Mouse (Mus musculus) gonadal fat pad, adult 2 months (tissue): ENCODE data around the gene Serpinb13. TPM values are rescaled to one million over a fixed set of nuclear protein-coding genes. Genes with fewer than 3 reads are reported as not detected.
"Not testable (repeated sequence)": the region's sequence is repeated elsewhere in the genome, so short reads cannot be mapped to it uniquely, and the experiment has no call there.

ENCODE experiments used
- DNase-seq: peaks from one replicate; pipeline ENCODE4 v3.0.0-alpha.2; 2012; ENCODE audit warnings: low read depth
- polyA plus RNA-seq: library from polyadenylated mRNA; depleted of rRNA; stranded (reverse); fragments of >200 nt; gene quantifications from 2 replicates; pipeline ENCODE4 v1.2.3, GENCODE M21; 2012; rRNA removed

Serpinb13 gene
- polyA plus RNA-seq: not detected in 2 replicates

GRCm38 (mm10) chr1:106980684-106981083 lies at the start of gene Serpinb13:
TSS of gene Serpinb13 (plus strand) at chr1:106980984.
- no peak for DNase-seq

DNA sequence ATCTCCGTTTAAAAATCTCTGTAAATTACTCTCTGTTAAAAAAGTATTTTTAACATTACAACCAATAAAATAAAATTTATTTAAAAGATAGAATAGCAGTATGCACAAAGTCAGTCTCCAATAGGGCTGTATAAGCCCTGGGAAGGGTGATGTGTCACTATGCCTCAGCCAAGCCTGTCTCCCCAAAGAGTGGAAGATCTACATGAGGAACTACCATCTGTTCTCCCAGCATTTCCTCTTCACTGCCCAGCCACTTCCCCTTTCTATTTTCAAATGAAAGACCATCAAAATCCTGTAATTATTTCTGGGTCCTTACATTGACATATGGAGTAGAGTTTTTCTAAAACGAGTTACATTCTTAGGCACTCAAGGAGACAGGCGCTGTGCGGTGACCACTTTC lies 48.8 kb upstream of the Serpinb13 start:
- no peak for DNase-seq

DNA sequence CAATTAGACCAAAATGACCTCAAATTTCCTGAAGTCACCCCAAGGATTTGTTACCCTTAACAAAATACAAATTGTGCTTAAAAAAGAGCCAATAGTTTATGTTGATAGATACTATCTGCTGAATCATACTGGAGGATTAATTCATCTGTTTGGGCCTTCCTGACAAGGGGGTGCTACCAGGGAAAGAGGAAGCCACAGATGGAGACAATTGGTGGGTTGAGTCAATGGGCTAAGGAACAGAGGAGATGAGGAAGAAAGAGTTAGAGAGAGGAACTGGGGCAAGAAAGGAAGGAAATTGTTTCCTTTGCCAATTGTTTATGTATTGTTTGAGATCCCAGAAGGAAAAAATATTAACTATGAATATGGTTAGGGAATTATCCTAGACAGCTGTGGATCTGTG lies 47.1 kb upstream of the Serpinb13 start:
- no peak for DNase-seq

DNA sequence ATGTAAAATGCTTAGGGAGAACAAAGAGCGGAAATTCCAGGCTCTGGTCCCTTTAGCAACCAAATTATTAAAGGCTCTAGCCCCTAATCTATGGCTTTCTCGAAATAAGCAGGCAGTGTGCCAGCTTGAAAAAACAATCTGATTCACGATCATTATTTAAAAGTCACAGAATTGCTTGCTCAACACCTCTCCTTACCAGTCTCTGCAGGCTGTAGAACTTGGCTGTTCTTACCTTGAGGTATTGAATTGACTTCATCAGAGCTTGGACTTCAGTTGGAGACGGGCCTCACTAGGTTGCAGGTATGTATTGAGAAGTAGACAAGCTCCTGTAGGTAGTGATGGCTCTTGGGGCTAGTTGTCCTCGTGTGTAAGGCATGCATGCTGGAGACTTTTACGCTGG lies 46.5 kb upstream of the Serpinb13 start, which contains the start of gene Serpinb12:
Serpinb12 (plus strand) TSS at position 185 of the 400 bp plus-strand sequence.
- DNase-seq: peak; percentile 64

- DNase-seq: no peak
Observed at GRCm38 (mm10) chr1:106947217-106947616, 33.6 kb upstream of the Serpinb13 start.

DNA sequence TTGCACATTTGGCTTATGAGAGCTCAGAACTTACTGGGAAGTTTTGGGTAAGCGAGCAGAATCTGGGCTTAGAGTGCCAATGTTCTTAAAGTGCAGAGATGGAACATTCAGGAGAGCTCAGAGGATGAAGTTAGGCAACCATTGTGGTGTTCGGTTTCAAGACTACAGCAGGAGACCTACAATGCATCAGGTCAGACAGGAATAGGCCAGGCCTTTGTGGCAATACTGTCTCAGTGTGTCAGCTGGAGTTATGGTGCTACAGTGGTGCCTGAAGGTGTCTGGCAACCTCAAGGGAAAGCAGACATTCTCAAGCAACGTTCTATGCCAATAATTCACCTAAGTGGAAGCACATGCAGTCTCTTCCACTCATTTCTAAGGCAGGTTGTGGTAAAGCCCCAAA lies 20.8 kb upstream of the Serpinb13 start:
- peak; percentile 74 for DNase-seq

DNA sequence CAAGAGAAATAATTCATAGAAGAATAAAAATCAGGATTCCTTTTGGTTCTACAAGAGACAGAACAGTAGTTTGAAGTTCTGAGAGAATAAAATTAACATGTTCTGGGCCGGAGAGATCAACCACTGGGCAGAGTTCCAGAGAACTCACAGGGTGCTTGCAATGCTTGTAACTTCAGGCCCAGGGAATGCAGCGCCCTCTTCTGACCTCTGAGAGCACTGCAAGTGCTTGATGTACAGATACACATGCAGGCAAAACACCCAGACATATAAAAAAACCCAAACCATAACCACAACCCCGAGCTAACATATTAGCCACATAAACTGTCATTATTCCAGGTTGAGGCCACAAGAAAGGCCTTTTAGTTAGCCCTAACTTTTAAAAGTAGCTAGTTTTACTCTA lies 19.8 kb upstream of the Serpinb13 start:
- DNase-seq: no peak

GRCm38 (mm10) chr1:106983092-106983491 lies 2.3 kb downstream of the Serpinb13 start:
- no peak for DNase-seq

DNA sequence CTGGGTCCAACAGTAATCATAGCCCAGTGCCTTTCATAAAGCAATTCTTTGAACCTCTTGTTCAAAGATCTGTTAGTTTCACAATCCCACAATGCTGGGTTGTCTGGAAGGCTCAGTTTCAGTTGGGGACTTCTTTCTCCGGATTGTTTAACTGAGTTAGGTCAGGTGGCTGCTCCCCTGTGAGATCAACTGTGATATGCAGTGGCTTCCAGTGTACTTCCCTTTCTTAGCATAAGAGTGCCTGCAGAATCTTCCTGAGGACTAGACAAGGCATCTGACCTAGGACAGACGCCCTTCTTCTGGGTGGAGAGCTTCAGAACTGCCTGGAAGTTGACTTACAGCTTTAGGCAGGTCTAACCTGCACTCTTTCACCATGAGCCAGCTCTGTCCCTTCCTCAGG lies 3.1 kb downstream of the Serpinb13 start:
- DNase-seq: no peak

GRCm38 (mm10) chr1:107000424-107000823 lies 19.6 kb downstream of the Serpinb13 start:
- DNase-seq: no peak

DNA sequence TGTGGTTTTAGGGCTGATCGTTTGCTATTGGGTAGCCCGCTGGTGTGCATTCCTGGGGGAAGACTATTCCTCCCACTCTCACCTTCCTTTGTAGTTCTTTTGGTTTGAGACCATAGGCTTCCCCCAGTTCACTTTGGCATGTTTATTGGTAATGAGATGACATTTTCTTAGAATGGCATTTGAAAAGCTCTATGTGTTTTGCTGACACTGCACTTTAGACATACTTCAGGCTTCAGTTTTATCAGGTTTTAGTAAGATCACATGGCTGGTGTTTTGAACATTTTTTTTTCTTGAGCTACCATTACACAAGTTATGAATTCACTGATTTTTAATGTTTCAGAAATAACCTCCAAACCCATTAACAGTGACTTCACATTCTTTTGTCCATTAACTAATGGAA lies 21.0 kb downstream of the Serpinb13 start:
- no peak for DNase-seq

DNA sequence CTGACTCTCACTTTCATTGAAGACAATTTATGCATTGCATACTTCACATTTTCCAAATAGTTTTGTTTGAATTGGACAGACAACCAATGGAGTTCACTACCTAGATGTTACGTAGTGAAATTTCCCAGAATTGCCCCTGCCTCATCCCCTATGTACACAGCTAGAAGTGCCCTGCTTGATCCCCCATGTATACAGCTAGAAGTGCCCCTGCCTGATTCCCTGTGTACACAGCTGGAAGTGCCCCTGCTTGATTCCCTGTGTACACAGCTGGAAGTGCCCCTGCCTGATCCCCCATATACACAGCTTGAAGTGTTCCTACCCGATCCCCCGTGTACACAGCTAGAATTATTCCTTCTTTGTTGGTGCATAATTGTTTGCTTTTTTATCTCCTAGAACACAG lies 25.5 kb downstream of the Serpinb13 start:
- no peak for DNase-seq

- DNase-seq: no peak
Observed at GRCm38 (mm10) chr1:107014530-107014929, 33.7 kb downstream of the Serpinb13 start.

- DNase-seq: no peak
Observed at GRCm38 (mm10) chr1:107015210-107015609, 34.4 kb downstream of the Serpinb13 start.

DNA sequence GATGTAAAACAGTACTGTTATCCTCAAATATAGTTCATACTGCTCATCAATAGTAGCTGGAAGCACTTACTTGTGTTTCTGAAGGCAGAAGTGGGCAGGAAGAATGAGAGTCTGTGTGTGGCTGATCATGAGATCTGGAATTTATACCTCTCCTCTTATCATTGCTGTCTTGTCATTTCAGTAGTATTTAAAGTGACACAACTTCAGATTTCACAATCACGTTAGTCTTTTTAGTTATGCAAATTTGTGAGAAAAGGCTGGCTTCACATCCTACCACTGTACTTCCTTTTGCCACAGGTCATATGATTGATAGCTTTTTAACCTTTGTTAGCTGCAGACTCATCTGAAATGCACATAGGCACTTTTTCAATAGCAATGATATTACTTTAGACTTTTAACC lies 45.1 kb downstream of the Serpinb13 start:
- DNase-seq: no peak

DNA sequence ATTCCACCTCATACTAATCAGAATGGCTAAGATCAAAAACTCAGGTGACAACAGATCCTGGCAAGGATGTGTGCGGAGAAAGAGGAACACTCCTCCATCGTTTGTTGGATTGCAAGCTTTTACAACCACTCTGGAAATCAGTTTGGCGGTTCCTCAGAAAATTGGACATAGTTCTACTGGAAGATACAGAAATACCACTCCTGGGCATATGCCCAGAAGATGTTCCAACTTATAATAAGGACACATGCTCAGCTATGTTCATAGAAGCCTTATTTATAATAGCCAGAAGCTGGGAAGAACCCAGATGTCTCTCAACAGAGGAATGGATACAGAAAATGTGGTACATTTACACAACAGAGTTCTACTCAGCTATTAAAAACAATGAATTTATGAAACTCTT lies 53.5 kb downstream of the Serpinb13 start:
- not testable (repeated sequence) for DNase-seq

Other genes starting within 250 kb of the Serpinb13 start
- 24.0 and 29.3 TPM in 2 replicates for gene Kdsr, start 221.3 kb upstream of the Serpinb13 start, polyA plus RNA-seq
- 14.7 and 17.1 TPM in 2 replicates for gene Vps4b, start 184.3 kb upstream of the Serpinb13 start, polyA plus RNA-seq
- gene Serpinb5, start 119.8 kb upstream of the Serpinb13 start, polyA plus RNA-seq: 1.9 and 2.1 TPM in 2 replicates
- 0.20 and 0.43 TPM in 2 replicates for gene Serpinb12, start 46.5 kb upstream of the Serpinb13 start, polyA plus RNA-seq
- gene Serpinb3a, start 71.3 kb downstream of the Serpinb13 start, polyA plus RNA-seq: not detected in 2 replicates
- gene Serpinb3d, start 102.5 kb downstream of the Serpinb13 start, polyA plus RNA-seq: not detected in 2 replicates